Mouse (Mus musculus) frontal cortex, adult (tissue): ENCODE measurements around the gene Gsdma3.
"Not testable (repeated sequence)": the region's sequence is repeated elsewhere in the genome, so short reads cannot be mapped to it uniquely, and the experiment has no call there.

Experiments used
- ATAC-seq: cut with Nextera tagmentation; 2 replicates; pipeline ENCODE4 v1.9.2; 2017; ENCODE audit warnings: mild to moderate bottlenecking, moderate library complexity, mixed read lengths; ENCODE audit not compliant: low TSS enrichment

Gene Gsdma3

DNA sequence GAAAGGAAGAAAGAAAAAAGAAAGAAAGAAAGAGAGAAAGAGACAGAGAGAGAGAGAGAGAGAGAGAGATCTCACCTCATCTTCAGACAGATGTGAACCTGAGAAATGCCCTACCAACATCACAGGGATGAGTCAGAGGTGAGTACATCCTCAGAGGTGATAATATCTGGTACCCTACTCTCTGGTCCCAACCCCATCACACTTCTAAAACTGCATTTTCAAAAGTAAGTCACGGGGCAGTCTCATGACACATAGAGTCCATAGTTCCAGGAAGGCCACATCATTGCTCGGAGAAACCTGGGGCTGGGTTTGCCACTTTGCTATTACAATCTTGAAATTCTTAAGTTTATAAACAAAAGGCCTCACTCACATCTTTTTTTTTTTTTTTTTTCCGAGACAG lies 30.2 kb upstream of the Gsdma3 start:
- no peak for ATAC-seq

DNA sequence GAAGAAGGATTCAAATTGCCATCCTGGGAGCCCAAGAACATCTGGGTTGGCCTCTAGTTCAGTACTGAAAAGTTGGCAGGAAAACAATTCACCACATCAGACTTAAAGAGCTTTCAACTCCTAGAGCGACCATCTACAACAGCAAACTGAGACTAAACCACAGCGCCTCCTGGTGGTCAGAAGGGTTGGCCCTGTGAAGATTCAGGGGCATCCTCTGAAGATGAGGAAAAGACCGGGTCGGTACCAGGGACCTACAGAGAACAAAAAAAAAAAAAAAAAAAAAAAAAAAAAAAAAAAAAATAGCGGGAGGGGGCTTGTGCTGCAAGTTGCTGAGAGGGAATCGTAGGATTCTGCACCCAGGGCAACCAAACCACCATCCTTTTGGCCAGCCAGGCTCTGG lies 28.8 kb upstream of the Gsdma3 start:
- no peak for ATAC-seq

DNA sequence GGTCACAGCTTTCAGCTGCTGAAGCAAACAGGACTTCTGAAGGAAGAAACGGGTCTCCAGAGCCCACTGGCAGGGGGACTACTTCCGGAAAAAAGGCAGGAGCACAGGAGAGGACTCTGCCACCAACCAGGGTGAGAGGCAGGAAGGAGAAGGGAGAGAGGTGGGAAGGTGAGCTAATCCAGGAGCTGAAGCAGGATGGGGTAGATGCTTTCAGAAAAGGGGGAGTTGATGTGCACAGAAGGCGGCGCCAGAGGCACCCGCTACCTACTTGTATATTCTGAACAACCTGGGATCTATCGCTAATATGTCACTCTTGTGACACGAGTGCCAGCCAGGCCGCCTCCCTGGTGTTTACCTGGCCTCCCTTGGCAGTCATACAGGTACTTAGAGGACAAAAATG lies 28.2 kb upstream of the Gsdma3 start, which contains the start of gene Lrrc3c:
Lrrc3c (plus strand) TSS at position 301 of the 400 bp plus-strand sequence.
- ATAC-seq: no peak

DNA sequence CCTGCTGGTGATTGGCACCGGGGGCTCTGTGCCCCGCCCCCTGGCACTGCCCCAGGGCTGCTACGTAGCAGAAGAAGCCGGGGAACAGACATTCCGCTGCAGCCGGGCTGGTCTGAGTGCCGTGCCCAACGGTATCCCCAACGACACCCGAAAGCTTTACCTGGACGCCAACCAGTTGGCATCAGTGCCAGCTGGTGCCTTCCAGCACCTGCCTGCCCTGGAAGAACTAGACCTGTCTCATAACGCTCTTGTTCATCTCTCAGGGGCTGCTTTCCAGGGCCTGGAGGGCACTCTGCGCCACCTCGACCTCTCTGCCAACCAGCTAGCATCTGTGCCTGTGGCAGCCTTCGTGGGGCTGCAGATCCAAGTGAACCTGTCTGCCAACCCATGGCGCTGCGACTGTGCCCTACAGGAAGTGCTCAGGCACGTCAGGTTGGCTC lies 27.3 kb upstream of the Gsdma3 start:
- no peak for ATAC-seq

DNA sequence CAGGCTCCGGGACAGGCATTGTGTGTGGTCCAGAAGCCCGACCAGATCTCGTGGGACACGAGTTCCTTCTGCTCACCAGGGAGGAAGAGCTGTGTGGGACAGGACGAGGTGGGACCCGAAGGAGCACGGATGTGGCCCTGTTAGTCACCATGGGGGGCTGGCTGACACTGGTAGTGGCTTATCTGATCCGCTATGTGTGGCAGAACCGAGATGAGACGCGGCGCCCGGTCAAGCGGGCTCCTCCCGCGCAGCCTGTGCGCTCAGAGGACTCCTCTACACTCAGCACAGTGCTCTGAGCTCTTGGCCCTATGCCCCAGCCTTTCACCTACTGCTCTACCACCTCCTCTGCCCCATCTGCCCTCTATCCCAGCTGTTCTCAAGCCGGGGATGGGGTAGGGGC lies 26.9 kb upstream of the Gsdma3 start:
- no peak for ATAC-seq

DNA sequence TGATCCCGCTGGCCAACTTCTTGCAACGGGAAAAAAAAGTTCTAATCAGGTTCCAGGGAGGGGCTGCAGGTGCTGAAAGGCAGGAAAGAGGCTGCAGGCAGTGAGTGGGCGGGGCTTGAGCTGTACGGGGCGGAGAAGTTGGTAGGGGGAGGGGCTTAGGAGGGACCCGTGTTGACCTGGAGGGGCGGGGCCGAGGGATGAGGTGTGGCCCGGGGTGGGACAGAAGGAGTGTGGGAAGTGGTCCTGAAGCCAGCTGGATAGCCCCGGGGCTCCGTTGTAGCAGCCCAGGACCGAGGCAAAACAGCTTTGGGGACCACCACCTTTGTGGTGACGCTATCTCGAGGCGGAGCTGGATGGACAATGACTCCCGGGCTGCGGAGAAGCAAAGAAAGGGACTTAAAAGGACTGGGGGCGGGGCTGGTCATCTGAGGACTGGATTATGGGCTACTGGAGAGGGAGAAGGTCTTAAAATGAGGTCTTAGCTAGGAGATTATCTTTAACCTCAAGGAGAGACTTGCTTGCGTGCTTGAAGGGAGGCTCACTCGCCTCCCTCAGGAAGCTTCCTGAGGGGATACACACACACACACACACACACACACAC lies 24.0 kb upstream of the Gsdma3 start:
- no peak for ATAC-seq

DNA sequence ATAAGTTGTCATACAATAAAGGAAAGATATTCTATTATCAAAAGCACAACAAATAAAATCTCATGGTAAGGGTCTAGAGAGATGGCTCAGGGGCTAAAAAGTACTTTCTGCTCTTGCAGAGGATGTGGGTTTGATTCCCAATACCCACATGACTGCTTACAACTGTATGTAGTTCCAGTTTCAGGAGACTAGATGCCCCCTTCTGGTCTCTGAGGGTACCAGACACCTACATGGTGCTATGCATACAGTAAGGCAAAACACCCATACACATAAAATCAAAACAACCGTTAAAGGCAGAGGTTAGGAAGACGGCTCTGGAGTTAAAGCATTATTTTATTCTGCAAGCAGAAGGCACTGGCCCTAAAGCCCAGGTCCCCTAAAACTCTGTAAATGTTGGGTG lies 22.2 kb upstream of the Gsdma3 start:
- no peak for ATAC-seq

DNA sequence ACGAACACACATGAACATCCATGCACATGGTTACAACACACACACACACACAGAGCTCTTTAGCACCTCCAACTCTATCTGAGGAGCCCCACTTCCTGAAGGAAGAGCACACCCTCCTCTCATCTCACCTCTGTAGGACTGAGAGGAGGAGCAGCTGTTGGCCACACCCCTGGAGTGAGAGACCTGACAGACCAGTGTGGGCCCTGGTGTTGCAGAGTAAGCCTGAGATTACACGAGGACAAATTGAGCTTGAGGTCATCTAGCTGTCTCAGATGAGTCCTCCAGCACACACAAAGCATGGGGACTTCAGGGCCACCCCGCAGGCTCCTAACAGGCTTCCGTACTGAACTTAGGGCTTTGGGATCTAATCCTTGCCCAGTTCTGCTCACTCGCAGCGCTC lies 21.2 kb upstream of the Gsdma3 start:
- ATAC-seq: not testable (repeated sequence)

DNA sequence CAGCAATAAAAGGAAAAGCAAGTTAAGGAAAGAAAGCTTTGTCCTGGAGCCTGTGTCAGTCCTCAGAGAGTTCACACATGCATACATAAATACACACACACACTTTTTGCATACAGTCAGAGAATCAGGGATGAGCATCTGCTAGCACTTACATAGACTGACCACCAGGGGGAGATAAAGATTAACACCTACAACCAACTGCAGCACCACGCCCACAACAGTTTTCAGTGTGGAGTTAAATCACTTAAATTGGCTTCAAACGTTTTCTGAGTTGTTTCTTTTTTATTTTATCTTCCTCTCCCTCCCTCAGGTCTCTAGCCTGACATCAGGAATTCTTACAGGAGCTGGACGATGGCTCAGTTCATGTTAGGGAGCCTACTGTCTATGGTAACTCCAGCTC lies 19.4 kb upstream of the Gsdma3 start:
- ATAC-seq: peak; percentile 65; the same call in 1 of the 2 replicates

DNA sequence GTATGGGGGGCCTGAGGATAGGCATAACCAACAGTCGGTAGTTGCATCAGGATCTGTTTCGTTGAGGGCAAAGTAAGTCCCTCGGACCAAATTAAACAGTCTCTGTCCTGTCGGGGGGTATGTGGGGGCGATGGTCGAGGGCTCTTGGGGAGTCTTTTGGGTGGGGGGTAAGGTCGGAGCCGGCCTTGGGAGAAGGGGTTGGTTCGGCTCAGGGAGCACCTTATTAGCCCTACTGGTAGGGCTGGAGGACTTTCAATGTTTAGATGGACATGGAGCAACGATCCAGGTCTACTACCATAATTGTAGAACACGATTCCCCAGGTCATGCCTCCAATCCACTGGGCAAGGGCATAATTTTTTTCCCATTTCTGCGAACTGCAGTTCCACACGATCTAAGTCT lies 5.4 kb upstream of the Gsdma3 start:
- ATAC-seq: no peak

DNA sequence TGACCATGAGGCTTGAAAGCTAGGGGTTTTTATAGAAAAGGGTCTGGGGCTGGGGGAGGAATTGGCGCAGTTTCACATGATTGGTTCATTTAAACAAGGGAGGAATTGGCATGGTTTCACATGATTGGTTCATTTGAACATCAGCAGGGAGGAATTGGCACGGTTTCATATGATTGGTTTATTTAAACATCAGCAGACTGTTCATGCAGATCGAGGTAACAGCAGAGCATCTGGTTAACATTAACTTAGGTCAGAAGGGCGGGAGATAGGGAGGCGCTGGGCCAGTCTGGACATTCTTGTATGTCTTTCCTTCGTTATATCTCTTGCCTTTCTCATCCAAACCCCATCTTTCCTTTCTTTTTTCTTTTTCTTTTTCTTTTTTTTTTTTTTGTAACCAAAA lies 2.2 kb upstream of the Gsdma3 start:
- ATAC-seq: not testable (repeated sequence)

DNA sequence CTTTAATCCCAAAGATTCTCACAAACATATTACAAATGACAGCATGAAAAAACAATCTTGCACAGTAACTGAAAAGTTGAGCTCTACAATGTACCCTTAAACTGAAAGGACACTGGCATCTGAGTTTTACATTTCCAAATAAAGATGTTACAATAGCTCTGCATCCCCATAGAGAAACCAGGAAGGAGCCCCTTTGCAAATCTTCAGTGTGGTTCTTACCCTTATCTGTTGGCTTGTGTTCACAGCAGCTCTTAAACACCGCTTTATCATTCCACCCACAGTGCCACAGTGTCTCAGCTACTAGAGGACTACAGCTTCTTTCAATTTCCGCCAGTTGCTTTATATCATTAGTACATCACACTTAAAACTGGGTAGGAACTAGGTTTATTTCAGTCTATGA lies 1.8 kb upstream of the Gsdma3 start:
- not testable (repeated sequence) for ATAC-seq

DNA sequence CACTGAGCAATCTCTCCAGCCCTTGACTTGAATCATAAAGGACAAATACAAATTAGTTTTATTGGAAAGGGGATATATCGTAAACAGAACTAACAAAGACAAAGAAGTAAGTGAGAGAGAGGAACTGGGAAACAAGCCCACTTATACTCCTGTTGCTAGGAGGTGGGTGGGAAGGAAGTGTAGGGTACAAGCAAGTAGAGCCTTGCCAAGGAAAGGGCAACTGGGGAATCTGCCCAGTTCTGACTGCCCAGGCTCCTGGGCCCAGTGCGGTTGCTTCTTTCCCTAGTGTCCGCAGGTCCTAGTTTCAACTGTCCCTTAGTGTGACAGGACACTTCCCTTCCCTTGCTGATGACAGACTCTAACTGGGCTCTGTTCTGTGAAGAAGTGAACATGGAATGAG lies 2.5 kb downstream of the Gsdma3 start:
- ATAC-seq: no peak

DNA sequence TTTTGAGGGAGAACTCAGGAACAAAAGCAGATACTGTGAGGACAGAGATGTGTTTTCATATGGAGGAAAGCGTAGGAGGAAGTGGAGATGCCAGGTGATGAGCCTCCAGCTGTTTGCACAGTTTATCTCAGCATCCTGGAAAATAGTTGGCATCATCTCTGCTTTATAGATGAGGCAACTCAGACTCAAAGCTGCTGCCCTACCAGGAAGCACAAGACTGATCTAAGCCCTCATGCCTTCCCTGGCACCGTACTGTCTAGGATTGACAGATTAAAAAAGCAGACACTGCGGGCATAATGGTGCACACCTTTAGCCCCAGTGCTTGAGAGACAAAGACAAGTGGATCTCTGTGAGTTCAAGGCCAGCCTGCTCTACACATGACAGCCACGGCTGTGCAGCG lies 4.5 kb downstream of the Gsdma3 start:
- no peak for ATAC-seq

DNA sequence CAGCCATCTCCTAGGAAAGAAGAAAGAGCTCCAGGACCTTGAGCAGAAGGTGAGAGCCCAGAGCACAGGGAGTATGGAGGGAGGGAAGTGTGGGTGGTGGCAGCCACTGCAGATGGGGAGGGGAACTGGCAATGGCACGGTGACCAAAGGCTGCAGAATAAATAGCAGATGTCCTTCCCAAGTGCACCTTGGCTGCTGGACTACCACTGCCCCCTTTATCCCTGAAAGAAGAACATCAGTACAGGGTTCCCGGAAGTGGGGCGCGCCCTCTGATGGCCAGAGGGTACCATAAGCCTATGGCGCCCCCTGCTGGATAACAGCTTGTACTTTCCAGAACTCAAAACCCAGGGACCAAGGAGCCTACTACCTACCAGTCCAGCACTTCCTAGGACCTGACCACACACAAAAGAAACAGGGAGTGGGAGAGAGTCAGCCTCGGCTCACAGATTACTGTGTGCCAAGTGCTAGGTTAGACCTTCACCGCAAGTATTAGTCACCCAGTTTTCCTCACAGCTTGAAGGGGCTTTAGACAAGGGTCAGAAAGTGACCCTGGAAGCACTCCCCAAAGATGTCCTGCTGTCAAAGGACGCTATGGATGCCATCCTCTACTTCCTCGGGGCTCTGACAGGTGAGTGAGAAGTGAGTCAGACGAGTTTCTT lies 9.3 kb downstream of the Gsdma3 start:
- peak; percentile 69; the same call in 1 of the 2 replicates for ATAC-seq

DNA sequence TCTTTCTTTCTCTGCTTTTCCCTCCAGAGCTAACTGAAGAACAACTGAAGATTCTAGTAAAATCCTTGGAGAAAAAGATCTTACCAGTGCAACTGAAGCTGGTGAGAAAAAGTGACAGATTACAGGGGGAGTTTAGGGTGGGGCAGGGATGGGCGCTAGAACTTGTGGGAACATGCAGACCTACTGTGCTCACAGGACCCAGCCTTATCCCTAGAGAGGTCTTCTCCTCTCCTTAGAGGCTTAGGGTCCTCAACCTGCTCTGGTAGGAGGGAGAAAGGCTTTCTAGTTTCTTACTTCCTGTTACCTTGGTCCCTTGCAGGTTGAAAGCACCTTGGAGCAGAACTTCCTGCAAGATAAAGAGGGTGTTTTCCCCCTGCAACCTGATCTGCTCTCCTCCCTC lies 11.3 kb downstream of the Gsdma3 start:
- no peak for ATAC-seq

DNA sequence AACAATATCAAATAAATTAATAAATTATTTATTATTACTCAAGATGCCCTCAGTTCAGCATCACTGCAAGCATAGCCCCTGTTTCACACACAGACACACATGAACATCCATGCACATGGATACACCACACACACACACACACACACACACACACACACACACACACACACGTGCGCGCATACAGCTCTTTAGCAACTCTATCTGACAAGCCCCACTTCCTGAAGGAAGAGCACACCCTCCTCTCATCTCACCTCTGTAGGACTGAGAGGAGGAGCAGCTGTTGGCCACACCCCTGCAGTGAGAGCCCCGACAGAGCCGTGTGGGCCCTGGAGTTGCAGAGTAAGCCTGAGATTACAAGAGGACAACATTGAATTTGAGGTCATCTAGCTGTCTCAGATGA lies 13.9 kb downstream of the Gsdma3 start:
- no peak for ATAC-seq

DNA sequence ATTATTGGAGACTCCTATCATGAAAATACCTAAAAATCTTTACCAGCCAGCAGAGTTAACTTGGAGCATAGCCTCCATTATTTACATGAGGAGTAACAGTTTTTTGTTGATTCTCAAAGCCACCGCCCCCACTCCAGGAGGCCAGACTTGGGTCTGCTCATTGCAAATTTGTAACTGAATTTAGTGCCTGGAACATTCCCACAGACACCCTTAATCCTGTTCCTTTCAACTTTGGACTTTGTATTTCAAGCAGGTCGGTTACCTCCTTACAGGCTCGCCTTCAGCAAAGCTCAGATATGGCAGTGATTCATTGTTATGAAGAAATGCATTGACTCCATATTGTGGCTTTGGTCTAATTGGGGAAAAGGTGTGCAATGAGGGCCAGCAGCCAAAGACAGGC lies 18.6 kb downstream of the Gsdma3 start:
- ATAC-seq: no peak

DNA sequence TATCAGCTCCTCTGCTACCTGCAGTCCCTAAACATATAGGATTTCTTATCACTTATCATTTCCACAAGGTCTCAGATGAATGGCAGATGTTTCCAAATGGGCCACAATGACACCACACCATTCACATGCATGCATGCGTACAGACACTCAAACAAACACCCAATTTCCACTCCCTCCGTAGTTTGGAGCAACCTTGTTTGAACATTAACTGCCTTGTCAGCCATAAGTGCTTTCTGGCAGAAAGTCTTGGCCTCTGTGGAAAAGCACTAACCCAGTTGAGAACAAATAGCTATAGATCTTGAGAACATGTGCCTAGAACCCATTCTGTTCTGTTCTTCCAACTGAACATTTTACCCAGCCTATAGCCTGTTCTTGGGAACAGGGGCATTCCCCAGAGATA lies 19.8 kb downstream of the Gsdma3 start:
- ATAC-seq: no peak

DNA sequence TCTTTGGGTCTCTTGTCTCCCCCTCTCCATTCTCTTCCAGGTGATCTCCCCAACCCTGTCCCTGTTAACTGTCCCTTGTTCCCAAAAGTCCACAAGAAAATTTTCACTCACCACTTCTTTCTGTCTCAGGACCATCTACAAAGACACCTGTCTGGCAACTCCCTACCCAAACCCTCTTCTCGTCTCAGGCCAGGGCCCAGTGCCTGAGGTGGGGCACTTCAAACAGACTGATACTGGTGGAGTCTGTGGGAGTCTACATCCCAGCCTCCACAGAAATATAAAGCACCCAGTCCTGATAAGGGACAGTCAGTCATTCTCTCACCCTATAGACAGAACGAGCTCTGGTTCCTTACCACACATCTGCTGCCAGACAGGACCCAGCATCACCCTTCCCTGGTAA lies 20.3 kb downstream of the Gsdma3 start, which contains the start of gene Gsdma2:
Gsdma2 (plus strand) TSS at position 301 of the 400 bp plus-strand sequence.
- ATAC-seq: no peak

DNA sequence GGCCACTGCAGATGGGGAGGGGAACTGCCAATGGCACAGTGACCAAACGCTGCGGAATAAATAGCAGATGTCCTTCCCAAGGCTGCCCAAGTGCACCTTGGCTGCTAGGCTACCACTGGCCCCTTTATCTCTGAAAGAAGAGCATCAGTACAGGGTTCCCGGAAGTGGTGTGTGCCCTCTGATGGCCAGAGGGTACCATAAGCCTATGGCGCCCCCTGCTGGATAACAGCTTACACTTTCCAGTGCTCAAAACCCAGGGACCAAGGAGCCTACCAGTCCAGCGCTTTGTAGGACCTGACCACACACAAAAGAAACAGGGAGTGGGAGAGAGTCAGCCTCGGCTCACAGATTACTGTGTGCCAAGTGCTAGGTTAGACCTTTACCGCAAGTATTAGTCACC lies 28.9 kb downstream of the Gsdma3 start:
- ATAC-seq: not testable (repeated sequence)

DNA sequence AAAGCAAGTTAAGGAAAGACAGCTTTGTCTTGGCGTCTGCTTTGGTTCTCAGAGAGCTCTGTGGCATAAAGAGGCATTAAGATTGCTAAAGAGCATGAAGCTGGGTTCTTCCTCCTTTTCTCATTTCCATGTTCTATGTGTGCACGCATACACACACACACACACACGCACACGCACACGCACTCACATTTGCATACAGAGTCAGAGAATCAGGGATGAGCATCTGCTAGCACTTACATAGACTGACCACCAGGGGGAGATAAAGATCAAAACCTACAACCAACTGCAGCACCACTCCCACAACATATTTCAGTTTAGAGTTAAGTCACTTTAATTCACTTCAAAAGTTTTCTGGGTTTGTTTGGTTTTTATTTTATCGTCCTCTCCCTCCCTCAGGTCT lies 34.4 kb downstream of the Gsdma3 start:
- peak; percentile 83 for ATAC-seq

DNA sequence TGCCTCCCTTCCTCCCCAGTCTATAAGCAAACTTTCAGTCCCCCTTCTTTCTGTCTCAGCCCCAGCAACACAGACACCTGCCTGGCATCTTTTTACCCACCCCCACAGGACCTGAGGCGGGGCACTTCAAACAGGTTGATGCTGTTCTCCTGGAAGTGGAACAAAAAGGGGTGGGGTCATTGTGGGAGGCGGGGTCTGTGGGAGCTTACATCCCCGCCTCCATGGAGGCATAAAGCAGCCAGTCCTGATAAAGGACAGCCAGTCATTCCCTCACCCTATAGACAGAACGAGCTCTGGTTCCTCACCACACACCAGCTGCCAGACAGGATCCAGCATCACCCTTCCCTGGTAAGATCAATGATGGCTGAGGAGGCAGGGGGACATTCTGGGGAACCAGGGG lies 37.9 kb downstream of the Gsdma3 start, which contains the start of gene Gsdma:
Gsdma (plus strand) TSS at position 261 of the 400 bp plus-strand sequence.
- no peak for ATAC-seq

DNA sequence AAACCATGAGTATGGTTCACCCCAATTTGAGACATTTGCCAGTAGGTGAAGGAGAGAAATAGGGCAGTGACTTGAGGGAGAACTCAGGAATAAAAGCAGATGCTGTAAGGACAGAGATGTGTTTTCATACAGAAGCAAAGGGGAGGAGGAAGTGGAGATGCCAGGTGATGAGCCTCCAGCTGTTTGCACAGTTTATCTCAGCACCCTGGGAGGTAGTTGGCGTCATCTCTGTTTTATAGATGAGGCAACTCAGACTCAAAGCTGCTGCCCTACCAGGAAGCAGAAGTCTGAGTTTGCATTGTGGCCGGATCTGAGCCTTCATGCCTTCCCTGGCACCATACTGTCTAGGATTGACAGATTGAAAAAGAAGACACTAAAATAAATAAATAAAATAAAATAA lies 42.8 kb downstream of the Gsdma3 start:
- ATAC-seq: no peak
